Mouse (Mus musculus) heart, adult 2 months (tissue): ENCODE results near the gene Rras. TPM values are rescaled to one million over a fixed set of nuclear protein-coding genes. Genes with fewer than 3 reads are reported as not detected.

Experiments used
- DNase-seq, 2 experiments: peaks; one replicate each; pipeline ENCODE4 v3.0.0; 2021
- H3K27ac ChIP-seq: fragments of 200-600 bp; 2 replicates; pipeline ENCODE4 v1.8.1; 2022
- H3K27me3 ChIP-seq: fragments of 200-500 bp; 2 replicates; pipeline ENCODE4 v1.6.1; 2012; ENCODE audit warnings: mild to moderate bottlenecking, low read length, inconsistent platforms, mixed read lengths; ENCODE audit not compliant: control insufficient read depth, insufficient read depth
- H3K36me3 ChIP-seq: fragments of 200-500 bp; 2 replicates; pipeline ENCODE4 v1.6.1; 2012; ENCODE audit warnings: low read length, inconsistent platforms; ENCODE audit not compliant: control insufficient read depth, insufficient read depth
- H3K4me1 ChIP-seq: fragments of 200-500 bp; 2 replicates; pipeline ENCODE4 v1.6.1; 2011; ENCODE audit warnings: low read length; ENCODE audit not compliant: control insufficient read depth, insufficient read depth
- H3K4me3 ChIP-seq: fragments of 200-600 bp; 2 replicates; pipeline ENCODE4 v1.8.1; 2022
- H3K79me2 ChIP-seq: fragments of 200-500 bp; replicated peaks from 2 replicates; pipeline ENCODE4 v1.6.1; 2012; ENCODE audit warnings: mild to moderate bottlenecking, inconsistent platforms, low read length, moderate library complexity, mixed read lengths; ENCODE audit not compliant: control insufficient read depth, insufficient read depth
- H3K9ac ChIP-seq: fragments of 200-500 bp; 2 replicates; pipeline ENCODE4 v1.6.1; 2012; ENCODE audit warnings: low read depth, mild to moderate bottlenecking, control low read depth, inconsistent platforms, low read length, mixed read lengths
- CTCF ChIP-seq: fragments of 200-600 bp; IDR thresholded peaks from 2 replicates; pipeline ENCODE4 v1.8.1; 2022; ENCODE audit warnings: antibody characterized with exemption, mild to moderate bottlenecking, moderate library complexity
- EP300 ChIP-seq: fragments of 200-500 bp; IDR thresholded peaks from 2 replicates; pipeline ENCODE4 v1.6.1; 2011; ENCODE audit warnings: low read depth, low read length, control low read depth; ENCODE audit not compliant: insufficient read depth
- POLR2A ChIP-seq: fragments of 200-500 bp; IDR thresholded peaks from 2 replicates; pipeline ENCODE4 v1.6.1; 2011; ENCODE audit warnings: mild to moderate bottlenecking, low read depth, low read length, control low read depth; ENCODE audit not compliant: insufficient read depth
- WGBS: fragments of 180-500 bp; shearing (Covaris S2); methylation state at CpG from one replicate; pipeline ENCODE4 v1.1.7; 2018; 5-methylcytosine and 5-hydroxymethylcytosine counted together
- intact Hi-C: fragments of 180-260 bp; cut with DNase I; formaldehyde crosslinking; loops from one replicate; pipeline ENCODE4 v1.15.1; 2025
- polyA plus RNA-seq: library from polyadenylated mRNA; depleted of rRNA; stranded (reverse); fragments of >200 nt; gene quantifications from 2 replicates; pipeline ENCODE4 v1.2.3, GENCODE M21; 2012
- total RNA-seq, 2 experiments: library from RNA; stranded (reverse); gene quantifications; 2 replicates each; pipeline ENCODE4 v1.2.3; 2021

Rras gene
- total and polyA plus RNA-seq, 3 experiments, result 40.9 to 107 (median 44.3) TPM

- peak overlapping the region; percentile 95 for H3K27ac ChIP-seq
- 1% methylated on average over 33 of the region's 33 CpGs for WGBS
- peaks cover 5% of the 10 kb centered on the region for H3K4me1 ChIP-seq
These were observed 36.3 kb downstream of the Rras start for GRCm38 (mm10) chr7:45053931-45054510.

DNA sequence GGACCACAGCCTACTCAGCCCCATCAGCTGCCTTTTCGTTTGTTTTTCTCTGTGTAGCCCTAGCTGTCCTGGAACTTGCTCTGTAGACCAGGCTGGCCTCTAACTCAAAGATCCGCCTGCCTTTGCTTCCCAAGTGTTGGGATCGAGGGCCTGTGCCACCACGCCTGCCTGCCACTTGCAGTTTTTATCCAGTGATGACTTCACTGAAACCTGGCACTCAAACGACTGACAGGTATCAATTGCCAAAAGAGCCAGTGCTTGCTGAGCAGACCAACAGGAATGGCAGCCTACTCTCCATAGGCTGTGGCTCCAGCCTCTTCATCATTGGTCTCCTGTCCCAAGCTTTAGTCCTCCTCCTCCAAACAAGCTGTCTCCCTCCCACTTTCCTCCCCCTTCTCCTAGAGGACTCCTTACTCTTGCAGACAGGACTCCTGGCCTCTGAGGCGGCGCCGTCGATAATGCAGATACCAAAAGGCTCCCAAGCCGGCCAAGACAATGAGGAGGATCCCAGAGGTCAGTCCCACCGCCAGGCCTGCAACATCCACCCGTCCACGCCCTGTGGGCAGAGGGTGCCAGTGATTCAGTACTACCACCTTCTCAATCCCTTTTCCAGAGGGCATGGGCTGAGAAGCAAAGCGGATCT is 38.7 kb downstream of the Rras start:
- H3K79me2 ChIP-seq, result no peaks in the 10 kb centered on the region
- H3K9ac ChIP-seq, result no peak overlapping the region
- whole genome bisulfite sequencing, result 59% methylated on average over 14 of the region's 14 CpGs
- no peak overlapping the region for H3K27ac ChIP-seq
- H3K4me1 ChIP-seq, result peaks cover 5% of the 10 kb centered on the region
- H3K27me3 ChIP-seq, result no peaks in the 10 kb centered on the region
- DNase-seq, result no peak
- no peak for TF ChIP-seq EP300
- no peak for TF ChIP-seq CTCF
- TF ChIP-seq POLR2A, result no peak
- no peaks in the 10 kb centered on the region for H3K36me3 ChIP-seq
- intact Hi-C loops, result no loop called here
- H3K4me3 ChIP-seq, result no peak overlapping the region

More at GRCm38 (mm10) chr7:45053931-45054510, 36.3 kb downstream of the Rras start:
- DNase-seq, result peak; percentile 91 to 96
- Histone ChIP-seq H3K27me3 (no peaks in the 10 kb centered on the region), H3K36me3 (no peaks in the 10 kb centered on the region), H3K79me2 (no peaks in the 10 kb centered on the region), H3K4me3 (peak overlapping the region; percentile 89), H3K9ac (peak overlapping the region; percentile 65)
- TF ChIP-seq CTCF, result no peak
- TF ChIP-seq EP300, result 0 out of 2 replicates have a peak, but pooled peaks have one; percentile 51
- TF ChIP-seq POLR2A, result peak; percentile 90
- intact Hi-C loops, result loop anchor here (1.0 to 5.0 kb wide), 2 partner anchors 37 to 67 kb away; partner anchors contain the start of genes Prmt1 and Rras

DNA sequence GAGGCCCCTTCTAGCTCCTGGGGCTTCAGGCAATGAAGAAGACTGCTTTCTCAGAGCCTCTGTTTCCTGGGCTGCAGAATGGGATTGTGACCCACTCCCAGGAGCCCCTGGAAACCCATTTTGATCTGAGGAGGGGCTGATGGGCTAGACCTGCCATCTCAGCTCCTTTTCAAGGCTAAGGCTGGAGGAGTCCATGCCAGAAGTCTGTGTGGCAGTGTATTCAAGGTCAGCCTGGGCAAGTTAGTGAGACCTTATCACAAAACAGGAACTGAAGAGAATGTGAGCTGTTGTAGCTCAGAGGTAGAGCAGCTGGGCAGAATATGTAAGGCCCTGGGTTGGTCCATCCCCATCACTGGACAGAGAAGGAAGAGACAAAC is 39.2 kb downstream of the Rras start:
- DNase-seq, result no peak
- Histone ChIP-seq H3K9ac (no peak overlapping the region), H3K4me3 (no peak overlapping the region), H3K27me3 (no peaks in the 10 kb centered on the region), H3K27ac (no peak overlapping the region), H3K36me3 (no peaks in the 10 kb centered on the region), H3K4me1 (peaks cover 4% of the 10 kb centered on the region; the same call in 1 of the 2 replicates), H3K79me2 (no peaks in the 10 kb centered on the region)
- intact Hi-C loops, result no loop called here
- TF ChIP-seq POLR2A (no peak), EP300 (no peak), CTCF (no peak)

- no peak for DNase-seq
- intact Hi-C loops, result no loop called here
- 85% methylated on average over 10 of the region's 10 CpGs for WGBS
These were observed 41.1 kb downstream of the Rras start for GRCm38 (mm10) chr7:45058607-45059571.

DNA sequence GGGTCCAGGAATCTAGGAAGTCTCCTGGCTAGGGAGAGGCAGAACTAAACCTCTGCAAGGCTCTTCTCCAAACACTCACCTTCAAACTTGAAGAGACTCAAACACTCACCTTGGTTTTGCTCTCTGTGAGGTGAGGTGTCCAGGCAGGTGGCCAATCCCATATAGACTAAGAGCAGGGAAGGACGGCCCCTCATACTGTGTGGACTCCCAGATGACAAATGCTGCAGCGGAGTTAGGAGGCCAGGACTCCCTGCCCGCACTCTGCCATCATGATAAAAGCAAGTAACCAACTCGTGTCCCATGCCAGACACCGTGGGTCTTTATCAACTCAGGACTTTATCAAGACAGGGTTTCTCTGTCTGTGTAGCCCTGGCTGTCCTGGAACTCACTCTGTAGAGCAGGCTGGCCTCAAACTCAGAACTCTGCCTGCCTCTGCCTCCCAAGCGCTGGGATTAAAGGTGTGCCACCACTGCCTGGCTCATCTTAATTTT is 42.9 kb downstream of the Rras start:
- Histone ChIP-seq H3K4me1 (peaks cover 4% of the 10 kb centered on the region; the same call in 1 of the 2 replicates), H3K79me2 (no peaks in the 10 kb centered on the region; the same call in 1 of the 2 replicates), H3K9ac (no peak overlapping the region), H3K27me3 (no peaks in the 10 kb centered on the region), H3K27ac (no peak overlapping the region), H3K4me3 (no peak overlapping the region), H3K36me3 (no peaks in the 10 kb centered on the region)
- intact Hi-C loops, result no loop called here
- TF ChIP-seq EP300 (no peak), CTCF (no peak), POLR2A (no peak)
- 82% methylated on average over 6 of the region's 6 CpGs for WGBS
- no peak for DNase-seq

More at GRCm38 (mm10) chr7:45058607-45059571, 41.1 kb downstream of the Rras start:
- TF ChIP-seq CTCF (no peak), EP300 (no peak), POLR2A (no peak)
- Histone ChIP-seq H3K4me3 (no peak overlapping the region), H3K27me3 (no peaks in the 10 kb centered on the region), H3K79me2 (no peaks in the 10 kb centered on the region; the same call in 1 of the 2 replicates), H3K9ac (no peak overlapping the region), H3K27ac (no peak overlapping the region), H3K4me1 (peaks cover 4% of the 10 kb centered on the region; the same call in 1 of the 2 replicates), H3K36me3 (no peaks in the 10 kb centered on the region)
